Mouse (Mus musculus) layer of hippocampus, adult 8-10 months (tissue): ENCODE measurements around the gene Fbxl14. TPM values are rescaled to one million over a fixed set of nuclear protein-coding genes. Genes with fewer than 3 reads are reported as not detected.
"Not testable (repeated sequence)": the region's sequence is repeated elsewhere in the genome, so short reads cannot be mapped to it uniquely, and the experiment has no call there.

Source experiments
- DNase-seq, 2 experiments: peaks; one replicate each; pipeline ENCODE4 v3.0.0; 2022; ENCODE audit warnings: low spot score in 2 of 2
- total RNA-seq, 4 experiments: library from RNA; stranded (reverse); gene quantifications; 2 replicates each; pipeline ENCODE4 v1.2.4; 2022

Gene Fbxl14
- 10 to 100 TPM; 33.2 to 34.0 (median 33.8) TPM for total RNA-seq

GRCm38 (mm10) chr6:119479343-119479875 lies at the start of gene Fbxl14:
Fbxl14 (plus strand) TSS chr6:119479668.
- DNase-seq: no peak

DNA sequence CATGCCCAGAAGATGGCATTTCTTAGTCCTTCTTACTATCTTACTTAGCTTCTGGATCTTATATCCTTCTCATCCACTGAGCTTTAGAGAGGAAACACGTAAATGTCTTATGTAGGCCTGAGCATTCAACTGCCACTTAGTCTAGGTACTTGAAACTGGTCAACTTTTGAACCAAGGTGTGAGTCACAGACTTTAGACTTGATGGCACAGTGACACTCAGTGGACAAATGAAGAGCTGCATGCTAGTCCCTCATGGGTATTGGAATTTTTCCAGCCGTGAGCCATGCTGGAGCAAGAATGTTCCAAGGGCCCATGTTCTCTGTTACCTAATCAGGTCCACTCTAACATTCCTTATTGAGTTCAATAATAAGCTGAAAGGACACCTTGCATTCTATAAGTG lies 49.0 kb upstream of the Fbxl14 start:
- peak in 1 of 2 experiments; percentile 62 for DNase-seq

GRCm38 (mm10) chr6:119431751-119432324 lies 47.6 kb upstream of the Fbxl14 start:
- DNase-seq: no peak

GRCm38 (mm10) chr6:119434394-119434793 lies 45.1 kb upstream of the Fbxl14 start:
- no peak for DNase-seq

DNA sequence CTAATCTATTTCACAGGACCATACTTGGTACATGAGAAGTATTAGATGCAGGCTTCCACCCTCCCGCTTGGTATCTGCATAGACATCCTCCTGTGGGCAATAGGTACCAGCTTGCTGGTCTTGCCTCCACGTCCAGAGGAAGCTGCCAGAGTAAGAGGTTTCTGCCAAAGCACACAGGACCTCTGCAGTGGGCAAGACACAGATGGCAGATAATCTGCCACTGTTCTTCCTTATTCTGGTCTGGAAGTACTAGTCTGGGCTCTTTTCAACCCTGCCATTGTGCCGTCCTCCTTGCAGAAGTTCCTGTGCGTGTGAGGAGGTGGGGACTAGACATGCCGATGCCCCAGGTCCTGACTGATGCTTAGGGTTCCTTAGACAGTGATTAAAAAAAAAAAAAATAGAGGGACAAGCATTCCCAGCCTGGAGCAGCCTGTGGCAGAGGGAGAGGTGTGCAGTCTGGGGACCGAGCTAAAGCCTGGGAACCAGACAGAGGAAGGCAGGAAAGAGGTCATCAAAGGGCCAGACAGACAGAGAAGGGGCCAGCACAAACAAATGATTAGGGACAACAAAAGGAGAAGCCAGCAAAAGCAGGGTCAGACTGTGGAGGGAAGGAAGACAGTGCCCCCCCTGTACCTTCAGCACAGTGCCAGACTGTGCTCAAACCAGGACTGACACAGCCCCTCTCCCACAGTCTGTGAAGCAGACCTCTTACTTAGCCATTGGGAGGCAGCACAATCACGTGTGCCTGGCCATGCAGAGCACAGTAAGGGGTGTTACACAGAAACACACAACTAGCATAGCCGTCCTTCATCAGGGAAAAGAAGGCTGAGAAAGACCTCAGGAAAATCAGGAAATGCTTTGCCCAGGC lies 41.3 kb upstream of the Fbxl14 start:
- DNase-seq: no peak

DNA sequence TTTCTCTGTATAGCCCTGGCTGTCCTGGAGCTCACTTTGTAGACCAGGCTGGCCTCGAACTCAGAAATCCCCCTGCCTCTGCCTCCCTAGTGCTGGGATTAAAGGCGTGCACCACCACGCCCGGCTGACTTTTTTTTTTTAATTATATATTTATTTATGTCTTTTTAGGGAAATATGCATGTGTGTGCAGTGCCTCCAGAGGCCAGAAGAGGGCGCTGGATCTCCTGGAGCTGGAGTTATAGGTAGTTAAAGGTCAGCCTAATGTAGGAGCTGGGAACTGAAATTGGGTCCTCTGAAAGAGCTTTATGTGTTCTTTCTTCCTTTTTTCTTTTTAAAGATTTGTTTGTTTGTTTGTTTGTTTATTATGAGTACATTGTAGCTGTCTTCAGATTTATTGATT lies 36.7 kb upstream of the Fbxl14 start:
- DNase-seq: not testable (repeated sequence)

GRCm38 (mm10) chr6:119443742-119444645 lies 35.5 kb upstream of the Fbxl14 start:
- DNase-seq: peak; percentile 38 to 75

- no peak for DNase-seq
Observed at GRCm38 (mm10) chr6:119445671-119446607, 33.5 kb upstream of the Fbxl14 start.

DNA sequence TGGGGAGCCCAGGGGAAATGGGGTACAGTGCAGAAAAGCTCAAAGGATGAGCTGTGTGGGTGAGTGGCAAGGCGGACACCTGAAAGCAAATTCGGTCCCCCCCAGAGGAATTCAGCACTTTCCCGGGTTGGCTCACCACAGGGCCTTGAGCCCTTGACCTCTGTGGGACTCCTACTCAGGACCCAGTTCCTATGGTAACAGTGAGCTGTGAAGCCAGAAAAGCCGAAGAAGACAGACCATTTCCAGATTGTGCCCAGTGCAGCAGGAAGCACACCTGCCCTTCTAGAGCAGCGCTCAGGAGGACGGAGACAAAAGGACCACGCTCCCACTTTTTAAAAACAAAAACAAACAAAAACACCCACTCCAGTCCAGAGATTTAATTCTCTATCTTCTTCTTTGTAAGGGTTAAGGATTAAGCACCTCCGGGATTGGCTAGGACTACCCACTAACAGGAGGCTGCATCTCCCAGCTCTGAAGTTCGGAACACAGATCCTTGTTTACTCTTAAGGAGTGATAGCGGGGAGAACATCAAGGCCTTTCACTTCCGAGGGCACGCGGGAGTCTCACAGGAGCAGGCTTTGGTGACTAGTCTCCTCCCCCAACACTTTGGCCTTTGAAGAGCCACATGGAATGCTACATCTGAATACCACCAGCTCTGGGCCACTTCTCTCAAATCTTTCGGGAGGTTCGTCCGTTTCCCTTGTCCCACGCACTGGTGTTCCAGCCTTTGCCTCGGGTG lies 31.0 kb upstream of the Fbxl14 start:
- no peak for DNase-seq

- DNase-seq: no peak
Observed at GRCm38 (mm10) chr6:119449060-119449499, 30.4 kb upstream of the Fbxl14 start.

DNA sequence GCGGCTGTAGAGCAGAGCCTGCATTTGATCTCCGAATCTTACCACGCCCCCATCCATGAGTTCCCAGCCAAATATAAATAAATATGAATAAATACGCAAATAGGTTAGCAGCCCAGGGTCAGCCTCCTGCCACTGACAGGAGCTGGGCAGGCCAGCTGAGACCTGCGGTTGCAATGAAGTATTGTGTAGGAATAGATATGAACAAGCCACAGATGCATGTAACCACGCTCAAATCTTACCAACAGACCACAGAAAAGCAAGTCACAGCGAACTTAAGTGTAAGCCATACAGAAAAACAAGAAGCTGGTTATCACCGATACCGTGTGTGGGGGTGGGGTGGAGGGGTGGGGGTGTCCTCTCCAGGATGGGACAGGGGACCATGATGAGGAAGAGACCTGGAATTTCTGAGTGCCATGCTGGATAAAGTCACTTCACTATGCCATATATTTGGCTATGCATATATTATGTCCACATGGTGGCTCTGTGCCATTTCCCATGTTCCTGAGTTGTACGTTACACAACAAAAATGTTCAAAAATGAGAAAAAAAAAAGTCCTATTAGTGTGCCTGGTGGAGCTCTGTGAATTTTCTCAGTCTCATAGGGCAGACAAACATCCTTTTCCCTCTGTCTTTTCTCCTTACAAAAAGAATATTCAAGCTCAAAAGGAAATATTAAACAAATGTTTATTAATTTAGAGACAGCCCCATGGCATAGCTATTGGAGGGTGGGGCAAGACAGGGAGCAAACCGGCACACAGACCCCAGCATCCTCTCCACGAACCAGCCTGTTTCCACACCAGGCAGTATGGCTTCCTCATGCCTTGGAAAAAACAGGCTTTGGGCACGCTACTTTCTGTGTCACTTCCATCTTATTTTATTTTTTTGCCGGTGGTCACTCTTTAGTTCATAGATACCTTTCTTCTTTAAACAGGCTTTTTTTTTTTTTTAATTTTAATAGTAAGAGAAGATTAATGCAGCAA lies 28.2 kb upstream of the Fbxl14 start:
- no peak for DNase-seq

DNA sequence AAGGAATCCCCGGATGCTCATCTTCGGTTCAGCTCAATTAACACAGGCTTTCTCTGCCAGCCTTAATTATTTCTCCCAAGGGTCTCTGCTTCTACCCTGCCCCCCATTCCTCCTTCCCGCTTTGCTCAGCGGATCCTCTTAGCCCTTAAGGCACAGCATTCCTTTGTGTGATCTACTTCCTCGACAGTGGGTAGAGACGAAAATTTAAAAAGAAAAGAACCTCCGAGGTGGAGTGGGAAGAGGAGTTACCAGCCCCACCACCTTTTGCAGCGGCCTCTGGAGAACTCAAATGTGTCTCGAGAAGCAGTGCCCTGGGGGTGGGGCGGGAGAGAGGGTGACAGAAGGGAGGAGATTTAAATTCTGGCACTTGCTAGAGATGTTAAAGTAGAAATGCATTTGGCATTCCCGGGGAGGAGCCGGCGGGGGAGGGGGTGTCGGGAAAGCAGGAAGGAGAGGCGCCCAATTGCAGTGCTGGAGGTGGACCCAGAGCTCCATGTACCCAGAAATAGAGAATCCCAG lies 27.4 kb upstream of the Fbxl14 start:
- peak; percentile 32 to 39 for DNase-seq

- no peak for DNase-seq
Observed at GRCm38 (mm10) chr6:119458166-119458565, 21.3 kb upstream of the Fbxl14 start.

DNA sequence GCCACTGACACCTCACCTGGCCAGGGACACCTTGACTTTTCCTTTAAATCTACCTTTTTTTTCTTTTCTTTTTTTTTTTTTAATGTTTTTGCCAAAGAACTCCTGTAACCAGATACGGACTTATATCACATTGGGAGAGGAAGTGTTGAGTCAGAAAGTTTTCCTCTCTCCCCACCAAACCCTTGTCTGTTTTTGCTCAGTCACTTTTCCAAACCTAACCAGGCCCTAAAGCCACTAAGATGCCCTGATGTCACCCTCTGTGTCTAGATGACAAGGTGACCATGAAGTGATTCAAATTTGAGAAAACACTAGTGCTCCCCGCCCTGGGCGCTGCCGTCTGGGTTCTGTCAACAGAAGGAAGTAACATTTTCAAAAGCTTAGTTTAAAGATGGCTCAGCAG lies 20.4 kb upstream of the Fbxl14 start:
- no peak for DNase-seq

GRCm38 (mm10) chr6:119460391-119460790 lies 19.1 kb upstream of the Fbxl14 start:
- no peak for DNase-seq

DNA sequence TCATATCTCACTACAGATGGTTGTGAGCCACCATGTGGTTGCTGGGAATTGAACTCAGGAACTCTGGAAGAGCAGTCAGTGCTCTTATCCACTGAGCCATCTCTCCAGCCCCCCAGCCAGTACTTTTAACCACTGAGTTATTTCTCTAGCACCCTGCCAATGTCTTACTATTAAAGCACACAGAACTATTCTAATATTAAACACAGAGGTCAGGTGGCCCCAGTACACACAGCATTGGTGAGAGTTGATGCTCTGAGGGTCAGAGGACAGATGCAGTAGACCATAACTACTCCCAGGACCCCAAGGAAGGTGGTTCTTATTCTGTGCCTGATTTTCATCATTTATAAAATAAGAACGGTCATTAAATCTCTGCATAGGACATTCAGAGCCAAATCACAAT lies 13.3 kb upstream of the Fbxl14 start:
- no peak for DNase-seq

DNA sequence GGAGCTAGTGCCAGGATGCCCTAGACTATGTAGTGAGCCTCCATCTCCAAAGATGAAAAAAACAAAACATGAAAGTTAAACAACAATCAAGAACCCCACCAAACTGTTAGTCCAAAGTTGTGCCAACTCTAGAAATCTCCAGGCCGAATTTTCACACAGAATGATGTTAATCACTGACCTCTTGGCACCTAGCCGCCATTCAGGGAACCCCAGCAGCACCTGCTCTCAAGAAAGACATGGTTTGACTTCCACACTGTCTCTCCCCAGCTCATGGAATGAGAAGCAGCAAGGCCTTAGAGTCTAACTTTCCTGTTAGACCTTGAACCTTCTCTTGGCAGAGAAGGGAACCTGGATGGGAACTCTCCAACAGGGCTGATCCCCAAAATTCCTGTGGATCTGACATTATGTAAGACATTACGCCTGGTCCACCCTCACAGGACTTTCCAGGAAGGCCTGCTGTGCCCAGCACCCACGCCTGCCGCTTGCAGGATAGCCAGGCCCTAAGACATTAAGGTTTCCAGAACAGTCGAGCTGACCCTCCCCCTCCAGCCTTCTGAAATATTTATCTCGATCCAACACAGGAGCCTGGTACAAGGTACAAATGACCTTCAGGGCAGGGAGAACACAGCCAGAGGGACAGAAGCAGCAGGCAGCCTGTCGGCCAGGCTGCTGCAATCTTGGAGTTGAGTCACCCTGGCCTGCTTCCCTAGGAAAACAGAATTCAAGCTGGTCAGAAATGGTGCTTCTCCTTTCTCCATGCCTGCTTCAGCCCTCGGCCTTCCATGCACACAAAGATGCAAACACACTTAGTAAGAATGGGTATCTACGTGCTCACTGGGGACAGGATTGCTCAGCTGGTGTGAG lies 12.3 kb upstream of the Fbxl14 start:
- no peak for DNase-seq

GRCm38 (mm10) chr6:119467785-119468059 lies 11.7 kb upstream of the Fbxl14 start:
- no peak for DNase-seq
